Mouse (Mus musculus) kidney, adult 2 months (tissue): ENCODE measurements around the gene Eme1. TPM values are rescaled to one million over a fixed set of nuclear protein-coding genes. Genes with fewer than 3 reads are reported as not detected.

ENCODE experiments used
- DNase-seq: peaks from one replicate; pipeline ENCODE4 v3.0.0; 2021
- H3K27ac ChIP-seq: fragments of 200-500 bp; 2 replicates; pipeline ENCODE4 v1.5.1; 2012; ENCODE audit warnings: low read depth, low read length, control low read depth, inconsistent platforms; ENCODE audit not compliant: insufficient read depth
- H3K27me3 ChIP-seq: fragments of 200-500 bp; replicated peaks from 2 replicates; pipeline ENCODE4 v1.6.1; 2012; ENCODE audit warnings: mild to moderate bottlenecking, moderate library complexity, low read length, inconsistent platforms; ENCODE audit not compliant: control insufficient read depth, insufficient read depth
- H3K36me3 ChIP-seq: fragments of 200-500 bp; 2 replicates; pipeline ENCODE4 v1.6.1; 2012; ENCODE audit warnings: mild to moderate bottlenecking, moderate library complexity, low read length, inconsistent platforms; ENCODE audit not compliant: control insufficient read depth, insufficient read depth
- H3K4me1 ChIP-seq: fragments of 200-500 bp; 2 replicates; pipeline ENCODE4 v1.6.1; 2011; ENCODE audit warnings: low read length; ENCODE audit not compliant: control insufficient read depth, insufficient read depth
- H3K4me3 ChIP-seq: fragments of 200-500 bp; 2 replicates; pipeline ENCODE4 v1.5.1; 2011; ENCODE audit warnings: mild to moderate bottlenecking, low read depth, low read length, control low read depth; ENCODE audit not compliant: insufficient read depth
- POLR2A ChIP-seq: fragments of 200-500 bp; IDR thresholded peaks from one replicate; pipeline ENCODE4 v1.6.1; 2011; ENCODE audit warnings: low read depth, low read length, control low read depth
- WGBS: fragments of 180-500 bp; shearing (Covaris S2); methylation state at CpG from one replicate; pipeline ENCODE4 v1.1.7; 2018; 5-methylcytosine and 5-hydroxymethylcytosine counted together
- polyA plus RNA-seq: library from polyadenylated mRNA; depleted of rRNA; stranded (reverse); fragments of >200 nt; gene quantifications from 2 replicates; pipeline ENCODE4 v1.2.3, GENCODE M21; 2012; rRNA removed

Gene Eme1
- polyA plus RNA-seq, 1 experiment = 0.13 TPM

GRCm38 (mm10) chr11:94596311-94596852 lies 57.4 kb downstream of the Eme1 start:
- Histone ChIP-seq H3K4me3 (no peak overlapping the region), H3K36me3 (no peaks in the 10 kb centered on the region), H3K27ac (no peak overlapping the region), H3K27me3 (no peaks in the 10 kb centered on the region), H3K4me1 (peaks cover 14% of the 10 kb centered on the region)
- WGBS = 73% methylated on average over 7 of the region's 7 CpGs
- peak; percentile 29 for DNase-seq
- no peak for TF ChIP-seq POLR2A

Other genes starting within 250 kb of the Eme1 start
- gene Cacna1g, start 179.8 kb downstream of the Eme1 start, polyA plus RNA-seq = 7.6 and 10.2 TPM in 2 replicates
- 1.1 TPM in 2 replicates for gene Spata20, start 167.8 kb downstream of the Eme1 start, polyA plus RNA-seq
- 35.6 and 36.4 TPM in 2 replicates for gene Epn3, start 154.0 kb downstream of the Eme1 start, polyA plus RNA-seq
- gene Mycbpap, start 132.2 kb downstream of the Eme1 start, polyA plus RNA-seq = 5.0 TPM in 2 replicates
- 8.6 and 10.1 TPM in 2 replicates for gene Rsad1, start 104.7 kb downstream of the Eme1 start, polyA plus RNA-seq
- 0.10 and 0.22 TPM in 2 replicates for gene Chad, start 88.9 kb downstream of the Eme1 start, polyA plus RNA-seq
- gene Acsf2, start 52.1 kb downstream of the Eme1 start, polyA plus RNA-seq = 29.6 and 36.2 TPM in 2 replicates
- 43.4 and 43.6 TPM in 2 replicates for gene Lrrc59, start 24.2 kb downstream of the Eme1 start, polyA plus RNA-seq
- gene Mrpl27, start 197 bp downstream of the Eme1 start, polyA plus RNA-seq = 92.0 and 121 TPM in 2 replicates
- gene Xylt2, start 23.6 kb upstream of the Eme1 start, polyA plus RNA-seq = 21.3 and 26.6 TPM in 2 replicates
- gene Gm11541, start 50.5 kb upstream of the Eme1 start, polyA plus RNA-seq = not detected in 2 replicates
- gene Cdc34b, start 87.8 kb upstream of the Eme1 start, polyA plus RNA-seq = 0.08 and 0.16 TPM in 2 replicates
- not detected in 2 replicates for gene Tmem92, start 128.7 kb upstream of the Eme1 start, polyA plus RNA-seq